Mouse (Mus musculus) urinary bladder, adult 2 months (tissue): ENCODE measurements around the gene Spesp1. TPM values are rescaled to one million over a fixed set of nuclear protein-coding genes. Genes with fewer than 3 reads are reported as not detected.

Experiments used
- DNase-seq: peaks from one replicate; pipeline ENCODE4 v3.0.0; 2022; ENCODE audit warnings: low spot score
- polyA plus RNA-seq: library from polyadenylated mRNA; depleted of rRNA; stranded (reverse); fragments of >200 nt; gene quantifications from 2 replicates; pipeline ENCODE4 v1.2.3, GENCODE M21; 2012; rRNA removed

The Spesp1 gene
- polyA plus RNA-seq = not detected in 2 replicates

- DNase-seq = no peak
Observed at GRCm38 (mm10) chr9:62281991-62282390, at the start of gene Spesp1. TSS of gene Spesp1 (minus strand) at chr9:62282208.

- DNase-seq = no peak
Observed at GRCm38 (mm10) chr9:62325965-62326364, 44.0 kb upstream of the Spesp1 start.

- DNase-seq = no peak
Observed at GRCm38 (mm10) chr9:62323816-62324215, 41.8 kb upstream of the Spesp1 start.

GRCm38 (mm10) chr9:62318729-62319128 lies 36.7 kb upstream of the Spesp1 start:
- DNase-seq = no peak

- no peak for DNase-seq
Observed at GRCm38 (mm10) chr9:62315556-62315955, 33.5 kb upstream of the Spesp1 start.

- no peak for DNase-seq
Observed at GRCm38 (mm10) chr9:62296891-62297290, 14.9 kb upstream of the Spesp1 start.

- DNase-seq = peak; percentile 36
Observed at GRCm38 (mm10) chr9:62295006-62295698, 13.1 kb upstream of the Spesp1 start.

DNA sequence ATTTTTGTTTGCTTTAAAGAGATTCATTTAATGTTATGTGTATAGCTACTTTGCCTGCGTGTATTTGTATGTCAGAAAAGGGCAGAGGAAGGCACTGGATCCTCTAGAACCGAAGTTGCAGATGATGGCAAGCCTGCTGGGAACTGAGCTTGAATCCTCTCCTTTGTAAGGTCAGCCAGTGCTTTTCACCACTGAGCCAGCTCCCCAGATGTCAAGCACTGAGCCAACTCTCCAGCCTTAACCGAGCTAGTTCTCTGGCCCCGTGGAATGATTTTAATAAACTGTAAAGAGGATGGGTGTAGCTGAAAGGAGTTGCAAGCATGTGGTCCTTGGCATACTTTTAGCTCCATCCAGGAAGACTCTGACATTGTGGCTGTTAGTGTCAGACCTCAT lies 5.6 kb upstream of the Spesp1 start:
- DNase-seq = no peak

- no peak for DNase-seq
Observed at GRCm38 (mm10) chr9:62286967-62287632, 5.1 kb upstream of the Spesp1 start.

DNA sequence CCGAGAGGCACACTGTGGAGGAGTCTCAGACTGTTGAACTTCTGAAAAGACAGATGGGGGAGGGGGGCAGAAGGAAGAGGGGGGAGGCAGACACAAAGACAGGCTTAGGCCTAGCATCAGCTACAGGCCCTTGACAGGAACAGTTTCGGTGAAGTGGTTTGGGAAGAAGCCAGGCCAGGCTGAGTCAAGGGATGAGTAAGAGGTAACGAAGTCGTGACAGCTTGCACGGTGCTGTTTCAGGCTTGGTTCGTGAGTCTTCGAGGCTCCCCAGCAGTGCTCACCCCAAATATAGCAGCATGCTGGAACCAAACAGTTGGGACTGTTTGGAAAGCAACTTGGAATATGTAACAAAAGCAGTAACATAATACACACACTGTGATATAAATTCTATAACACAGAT lies 2.3 kb upstream of the Spesp1 start:
- DNase-seq = no peak

- DNase-seq = no peak
Observed at GRCm38 (mm10) chr9:62276899-62277298, 5.1 kb downstream of the Spesp1 start.

- no peak for DNase-seq
Observed at GRCm38 (mm10) chr9:62270775-62271399, 11.1 kb downstream of the Spesp1 start.

GRCm38 (mm10) chr9:62269161-62269560 lies 12.8 kb downstream of the Spesp1 start:
- DNase-seq = no peak

GRCm38 (mm10) chr9:62265278-62265677 lies 16.7 kb downstream of the Spesp1 start:
- DNase-seq = no peak

GRCm38 (mm10) chr9:62263652-62264051 lies 18.4 kb downstream of the Spesp1 start:
- DNase-seq = no peak

DNA sequence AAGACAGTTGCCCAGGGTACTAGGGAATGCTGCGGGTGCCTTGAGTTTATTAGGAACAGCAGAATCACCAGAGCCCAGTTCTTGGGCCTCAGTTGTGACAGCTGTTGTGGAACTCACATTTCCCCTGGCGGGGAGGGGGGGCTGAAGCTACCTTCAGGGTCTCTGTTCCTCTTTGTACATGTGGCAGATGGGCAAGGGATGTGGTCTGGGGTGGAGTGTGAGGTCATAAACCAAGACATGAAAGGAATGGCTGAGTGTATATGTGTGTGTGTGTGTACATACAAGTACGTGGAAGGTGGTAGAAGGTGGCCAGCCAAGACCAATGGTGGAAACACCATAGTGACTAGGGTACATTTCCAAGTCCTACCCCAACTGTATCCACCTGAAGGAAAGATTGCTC lies 20.6 kb downstream of the Spesp1 start:
- no peak for DNase-seq

GRCm38 (mm10) chr9:62261006-62261405 lies 21.0 kb downstream of the Spesp1 start:
- DNase-seq = no peak

DNA sequence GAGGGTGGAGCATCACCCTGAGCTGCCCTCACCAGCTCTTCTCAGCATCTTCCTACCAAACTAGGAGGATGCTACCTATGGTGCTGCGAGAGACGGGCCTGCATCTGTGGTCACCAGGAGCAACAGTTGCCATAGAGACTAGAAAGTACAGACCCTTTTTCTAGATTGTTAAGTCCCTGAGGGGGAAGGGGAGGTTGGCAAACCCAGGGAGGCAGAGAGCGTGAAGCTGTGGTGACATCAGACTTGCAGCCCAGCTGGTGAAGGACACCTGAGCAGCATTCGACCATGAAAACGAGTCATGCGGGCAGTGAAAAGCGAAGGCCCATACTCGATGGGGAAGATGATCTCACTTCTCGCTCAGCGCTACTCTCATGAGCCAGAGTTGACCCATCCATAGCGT lies 24.0 kb downstream of the Spesp1 start:
- DNase-seq = no peak

DNA sequence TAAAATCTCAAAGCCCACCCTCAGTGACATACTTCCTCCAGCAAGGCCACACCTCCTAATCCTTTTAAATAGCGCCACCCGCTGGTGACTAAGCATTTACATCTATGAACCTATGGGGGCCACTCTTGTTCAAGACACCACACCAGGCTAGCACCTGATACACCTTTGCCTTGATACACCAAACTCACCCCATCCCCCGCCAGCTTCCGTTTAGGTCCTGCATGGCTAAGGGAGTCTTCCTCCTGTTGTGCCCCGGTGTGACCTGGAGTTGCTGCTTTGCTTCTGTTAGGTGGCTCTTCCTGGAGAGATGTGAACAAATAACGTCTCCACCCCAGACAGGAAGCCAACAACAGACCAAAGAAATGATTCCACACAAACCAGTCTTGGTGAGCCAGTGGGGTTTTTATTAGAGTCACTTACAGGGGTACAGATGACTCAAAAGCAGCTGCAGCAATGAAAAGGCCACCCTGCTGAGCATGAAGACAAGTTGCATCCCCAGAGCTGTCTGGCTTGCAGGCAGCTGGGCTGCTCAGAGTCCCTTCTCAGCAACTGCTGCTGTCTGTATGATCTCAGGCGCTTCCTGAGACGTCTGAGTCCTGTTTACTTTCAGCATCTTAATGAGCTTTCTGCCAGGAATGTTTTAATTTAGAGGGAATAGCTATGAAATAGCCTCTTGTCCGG lies 26.0 kb downstream of the Spesp1 start:
- no peak for DNase-seq

- no peak for DNase-seq
Observed at GRCm38 (mm10) chr9:62253736-62254443, 28.1 kb downstream of the Spesp1 start.

DNA sequence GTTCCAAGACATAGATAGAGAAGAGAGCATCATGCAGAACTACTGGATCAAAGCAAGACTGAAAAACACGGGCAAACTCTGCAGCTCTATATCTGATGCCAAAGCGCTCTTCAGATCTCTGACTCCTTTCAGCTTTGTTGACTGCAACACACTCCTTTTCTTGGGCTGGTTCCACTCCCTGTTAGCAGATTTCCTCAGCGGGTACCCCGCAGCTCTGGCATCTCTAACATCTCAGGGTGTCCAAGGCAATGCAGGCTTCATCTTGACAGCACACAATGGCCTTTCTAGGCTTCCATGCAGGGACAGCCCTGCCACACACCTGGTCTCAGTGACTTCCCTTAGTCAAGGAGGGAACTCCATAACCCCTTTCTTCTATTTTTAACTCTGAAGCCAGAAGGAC lies 31.7 kb downstream of the Spesp1 start:
- DNase-seq = no peak
